Mouse (Mus musculus): Measurements from ENCODE around the gene Atg2b. TPM values are rescaled to one million over a fixed set of nuclear protein-coding genes. Genes with fewer than 3 reads are reported as not detected.

Gene Atg2b
- 27.4 and 29.9 TPM in 2 replicates for polyA plus RNA-seq (2011; ENCODE audit: insufficient read depth, insufficient read length, low read depth, missing spikeins)

GRCm38 (mm10) chr12:105685001-105685691, at the start of gene Atg2b:
TSS of gene Atg2b (minus strand) at chr12:105685211.
- H3K9ac ChIP-seq (ENCODE audit: low read depth, poor library complexity, severe bottlenecking) = peak within 1 kb of the TSS; percentile 81
- H3K36me3 ChIP-seq (ENCODE audit: control insufficient read depth, insufficient read depth, low read length, poor library complexity, severe bottlenecking) = no peaks in the 10 kb centered on the region
- TF ChIP-seq POLR2A (IDR thresholded peaks at IDR 0.05; ENCODE audit: insufficient read depth, low read length) (peak; percentile 26), EP300 (IDR thresholded peaks at IDR 0.05; ENCODE audit: insufficient read depth, low read depth, low read length) (no peak)
- H3K4me3 ChIP-seq (ENCODE audit: low read depth, low read length) = peak within 1 kb of the TSS; percentile 96
- H3K9me3 ChIP-seq (replicated peaks; ENCODE audit: control insufficient read depth, insufficient read depth, low read length, poor library complexity, severe bottlenecking) = no peaks in the 10 kb centered on the region
- H3K27ac ChIP-seq (ENCODE audit: insufficient read depth, low read length) = no peak within 1 kb of the TSS
- H3K27me3 ChIP-seq (ENCODE audit: control insufficient read depth, insufficient read depth, low read length, poor library complexity, severe bottlenecking) = no peaks in the 10 kb centered on the region
- no peaks in the 10 kb centered on the region for H3K4me1 ChIP-seq (ENCODE audit: control insufficient read depth, insufficient read depth, low read length)

- TF ChIP-seq EP300 (IDR thresholded peaks at IDR 0.05; ENCODE audit: insufficient read depth, low read depth, low read length) (no peak), POLR2A (IDR thresholded peaks at IDR 0.05; ENCODE audit: insufficient read depth, low read length) (no peak), CTCF (IDR thresholded peaks at IDR 0.05; ENCODE audit: low read depth, low read length) (no peak)
- H3K9ac ChIP-seq (ENCODE audit: low read depth, poor library complexity, severe bottlenecking) = no peak overlapping the region
- H3K4me1 ChIP-seq (ENCODE audit: control insufficient read depth, insufficient read depth, low read length) = peaks cover 4% of the 10 kb centered on the region
- H3K36me3 ChIP-seq (ENCODE audit: control insufficient read depth, insufficient read depth, low read length, poor library complexity, severe bottlenecking) = no peaks in the 10 kb centered on the region
- no peaks in the 10 kb centered on the region for H3K9me3 ChIP-seq (replicated peaks; ENCODE audit: control insufficient read depth, insufficient read depth, low read length, poor library complexity, severe bottlenecking)
- no peaks in the 10 kb centered on the region for H3K27me3 ChIP-seq (ENCODE audit: control insufficient read depth, insufficient read depth, low read length, poor library complexity, severe bottlenecking)
- H3K27ac ChIP-seq (ENCODE audit: insufficient read depth, low read length) = peak overlapping the region; percentile 22; the same call in 1 of the 2 replicates
- no peak overlapping the region for H3K4me3 ChIP-seq (ENCODE audit: low read depth, low read length)
Observed at GRCm38 (mm10) chr12:105733370-105734159, 48.6 kb upstream of the Atg2b start.

GRCm38 (mm10) chr12:105730851-105731460, 45.9 kb upstream of the Atg2b start:
- Histone ChIP-seq H3K4me1 (ENCODE audit: control insufficient read depth, insufficient read depth, low read length) (peaks cover 3% of the 10 kb centered on the region), H3K27me3 (ENCODE audit: control insufficient read depth, insufficient read depth, low read length, poor library complexity, severe bottlenecking) (no peaks in the 10 kb centered on the region), H3K36me3 (ENCODE audit: control insufficient read depth, insufficient read depth, low read length, poor library complexity, severe bottlenecking) (no peaks in the 10 kb centered on the region), H3K9ac (ENCODE audit: low read depth, poor library complexity, severe bottlenecking) (no peak overlapping the region), H3K9me3 (replicated peaks; ENCODE audit: control insufficient read depth, insufficient read depth, low read length, poor library complexity, severe bottlenecking) (no peaks in the 10 kb centered on the region), H3K4me3 (ENCODE audit: low read depth, low read length) (peak overlapping the region; percentile 45), H3K27ac (ENCODE audit: insufficient read depth, low read length) (no peak overlapping the region; the same call in 1 of the 2 replicates)
- TF ChIP-seq EP300 (IDR thresholded peaks at IDR 0.05; ENCODE audit: insufficient read depth, low read depth, low read length) (no peak), POLR2A (IDR thresholded peaks at IDR 0.05; ENCODE audit: insufficient read depth, low read length) (no peak), CTCF (IDR thresholded peaks at IDR 0.05; ENCODE audit: low read depth, low read length) (no peak)

GRCm38 (mm10) chr12:105727964-105728363, 43.0 kb upstream of the Atg2b start:
- no peak for TF ChIP-seq POLR2A (IDR thresholded peaks at IDR 0.05; ENCODE audit: insufficient read depth, low read length)
- TF ChIP-seq CTCF (IDR thresholded peaks at IDR 0.05; ENCODE audit: low read depth, low read length) = no peak
- no peak for TF ChIP-seq EP300 (IDR thresholded peaks at IDR 0.05; ENCODE audit: insufficient read depth, low read depth, low read length)
- no peak overlapping the region for H3K9ac ChIP-seq (ENCODE audit: low read depth, poor library complexity, severe bottlenecking)
- no peak overlapping the region for H3K4me3 ChIP-seq (ENCODE audit: low read depth, low read length)
- no peaks in the 10 kb centered on the region for H3K9me3 ChIP-seq (replicated peaks; ENCODE audit: control insufficient read depth, insufficient read depth, low read length, poor library complexity, severe bottlenecking)
- H3K27ac ChIP-seq (ENCODE audit: insufficient read depth, low read length) = no peak overlapping the region
- no peaks in the 10 kb centered on the region for H3K36me3 ChIP-seq (ENCODE audit: control insufficient read depth, insufficient read depth, low read length, poor library complexity, severe bottlenecking)
- H3K27me3 ChIP-seq (ENCODE audit: control insufficient read depth, insufficient read depth, low read length, poor library complexity, severe bottlenecking) = no peaks in the 10 kb centered on the region
- H3K4me1 ChIP-seq (ENCODE audit: control insufficient read depth, insufficient read depth, low read length) = peaks cover 1% of the 10 kb centered on the region

GRCm38 (mm10) chr12:105727268-105727667, 42.3 kb upstream of the Atg2b start:
- H3K27ac ChIP-seq (ENCODE audit: insufficient read depth, low read length) = no peak overlapping the region
- no peak overlapping the region for H3K4me3 ChIP-seq (ENCODE audit: low read depth, low read length)
- H3K36me3 ChIP-seq (ENCODE audit: control insufficient read depth, insufficient read depth, low read length, poor library complexity, severe bottlenecking) = no peaks in the 10 kb centered on the region
- peaks cover 1% of the 10 kb centered on the region for H3K4me1 ChIP-seq (ENCODE audit: control insufficient read depth, insufficient read depth, low read length)
- H3K27me3 ChIP-seq (ENCODE audit: control insufficient read depth, insufficient read depth, low read length, poor library complexity, severe bottlenecking) = no peaks in the 10 kb centered on the region
- H3K9me3 ChIP-seq (replicated peaks; ENCODE audit: control insufficient read depth, insufficient read depth, low read length, poor library complexity, severe bottlenecking) = no peaks in the 10 kb centered on the region
- no peak overlapping the region for H3K9ac ChIP-seq (ENCODE audit: low read depth, poor library complexity, severe bottlenecking)
- no peak for TF ChIP-seq EP300 (IDR thresholded peaks at IDR 0.05; ENCODE audit: insufficient read depth, low read depth, low read length)
- no peak for TF ChIP-seq POLR2A (IDR thresholded peaks at IDR 0.05; ENCODE audit: insufficient read depth, low read length)
- TF ChIP-seq CTCF (IDR thresholded peaks at IDR 0.05; ENCODE audit: low read depth, low read length) = no peak
